Mouse (Mus musculus) liver, postnatal 0 days (tissue): ENCODE measurements around the gene H2-DMb1. TPM values are rescaled to one million over a fixed set of nuclear protein-coding genes. Genes with fewer than 3 reads are reported as not detected.

Source experiments
- ATAC-seq: fragments of 200-750 bp; cut with Nextera tagmentation; 2 replicates; pipeline ENCODE4 v1.8.0; 2017; ENCODE audit warnings: mild to moderate bottlenecking, moderate library complexity
- DNase-seq: peaks from one replicate; pipeline ENCODE4 v3.0.0-alpha.2; 2016
- H3K27ac ChIP-seq: fragments of 300-500 bp; sonication (generic); 2 replicates; pipeline ENCODE4 v1.5.1; 2014; ENCODE audit warnings: antibody characterized with exemption, moderate library complexity, mild to moderate bottlenecking, low read depth
- H3K27me3 ChIP-seq: fragments of 300-500 bp; sonication (generic); 2 replicates; pipeline ENCODE4 v1.6.1; 2014; ENCODE audit warnings: low read length, control low read depth, mixed read lengths; ENCODE audit not compliant: insufficient read depth
- H3K36me3 ChIP-seq: fragments of 300-500 bp; sonication (generic); replicated peaks from 2 replicates; pipeline ENCODE4 v1.6.1; 2014; ENCODE audit warnings: mild to moderate bottlenecking, control low read depth, low read length, moderate library complexity, mixed read lengths; ENCODE audit not compliant: insufficient read depth
- H3K4me1 ChIP-seq: fragments of 300-500 bp; sonication (generic); 2 replicates; pipeline ENCODE4 v1.6.1; 2014; ENCODE audit warnings: antibody characterized with exemption, mild to moderate bottlenecking, control low read depth; ENCODE audit not compliant: insufficient read depth
- H3K4me2 ChIP-seq: fragments of 300-500 bp; sonication (generic); 2 replicates; pipeline ENCODE4 v1.6.1; 2014; ENCODE audit warnings: low read depth, mild to moderate bottlenecking, low read length, moderate library complexity, mixed read lengths
- H3K4me3 ChIP-seq: fragments of 300-500 bp; sonication (generic); 2 replicates; pipeline ENCODE4 v1.5.1; 2014; ENCODE audit warnings: low read depth, low read length
- H3K9ac ChIP-seq: fragments of 300-500 bp; sonication (generic); replicated peaks from 2 replicates; pipeline ENCODE4 v1.6.1; 2014; ENCODE audit warnings: mild to moderate bottlenecking, moderate library complexity
- H3K9me3 ChIP-seq: fragments of 300-500 bp; sonication (generic); 2 replicates; pipeline ENCODE4 v1.6.1; 2016; ENCODE audit warnings: mild to moderate bottlenecking, control low read depth, low read length, mixed read lengths
- CTCF ChIP-seq: sonication (generic); IDR thresholded peaks from 2 replicates; pipeline ENCODE4 v1.5.1; 2016; ENCODE audit warnings: antibody characterized with exemption, low read depth
- EP300 ChIP-seq: IDR thresholded peaks from 2 replicates; pipeline ENCODE4 v1.6.1; 2016; ENCODE audit warnings: antibody characterized with exemption, low read depth, mild to moderate bottlenecking
- WGBS: fragments of 180-500 bp; shearing (Covaris S2); extraction: QIAGEN DNeasy Blood & Tissue Kit; methylation state at CpG from one replicate; pipeline ENCODE4 v1.1.7; 2014; ENCODE audit not compliant: insufficient replicate concordance; 5-methylcytosine and 5-hydroxymethylcytosine counted together
- polyA plus RNA-seq: library from polyadenylated mRNA; unstranded; fragments of >200 nt; fragmentation: Nextera tagmentation; extraction: Ambion mirVana; gene quantifications from 2 replicates; pipeline ENCODE4 v1.2.1, GENCODE M21; 2015

The H2-DMb1 gene
- polyA plus RNA-seq, 1 experiment from 2014 or later: 4.0 TPM

GRCm38 (mm10) chr17:34174075-34174474, 21.2 kb downstream of the H2-DMb1 start:
- no peak for ATAC-seq
- H3K36me3 ChIP-seq: no peaks in the 10 kb centered on the region
- H3K9me3 ChIP-seq: no peaks in the 10 kb centered on the region
- H3K4me2 ChIP-seq: no peak overlapping the region
- no peak for DNase-seq
- no peak for TF ChIP-seq CTCF
- TF ChIP-seq EP300: no peak
- no peak overlapping the region for H3K4me3 ChIP-seq
- WGBS: 33% methylated on average over 1 of the region's 1 CpGs
- no peaks in the 10 kb centered on the region for H3K27me3 ChIP-seq
- H3K9ac ChIP-seq: no peak overlapping the region
- no peak overlapping the region for H3K27ac ChIP-seq
- H3K4me1 ChIP-seq: peaks cover 3% of the 10 kb centered on the region

- no peak for ATAC-seq
- H3K4me3 ChIP-seq: no peak overlapping the region
- H3K36me3 ChIP-seq: no peaks in the 10 kb centered on the region
- no peak overlapping the region for H3K9ac ChIP-seq
- no peaks in the 10 kb centered on the region for H3K27me3 ChIP-seq
- H3K4me2 ChIP-seq: no peak overlapping the region
- 68% methylated on average over 4 of the region's 4 CpGs for WGBS
- peak; percentile 47 for DNase-seq
- TF ChIP-seq EP300 (no peak), CTCF (peak; percentile 52)
- no peak overlapping the region for H3K27ac ChIP-seq
- H3K9me3 ChIP-seq: no peaks in the 10 kb centered on the region
- H3K4me1 ChIP-seq: peaks cover 6% of the 10 kb centered on the region; the same call in 1 of the 2 replicates
These were observed 24.3 kb downstream of the H2-DMb1 start for GRCm38 (mm10) chr17:34177179-34177578.

- H3K4me2 ChIP-seq: no peak overlapping the region
- no peak for DNase-seq
- no peak overlapping the region for H3K9ac ChIP-seq
- TF ChIP-seq CTCF (no peak), EP300 (no peak)
- ATAC-seq: no peak
- no peaks in the 10 kb centered on the region for H3K27me3 ChIP-seq
- no peak overlapping the region for H3K4me3 ChIP-seq
- H3K9me3 ChIP-seq: no peaks in the 10 kb centered on the region
- H3K36me3 ChIP-seq: no peaks in the 10 kb centered on the region
- WGBS: 64% methylated on average over 6 of the region's 6 CpGs
- no peak overlapping the region for H3K27ac ChIP-seq
- peaks cover 6% of the 10 kb centered on the region; the same call in 1 of the 2 replicates for H3K4me1 ChIP-seq
These were observed 26.1 kb downstream of the H2-DMb1 start for GRCm38 (mm10) chr17:34179019-34179418.

- H3K36me3 ChIP-seq: no peaks in the 10 kb centered on the region
- TF ChIP-seq CTCF (no peak), EP300 (no peak; the same call in 1 of the 2 replicates)
- DNase-seq: no peak
- H3K9me3 ChIP-seq: no peaks in the 10 kb centered on the region
- H3K4me2 ChIP-seq: no peak overlapping the region
- peaks cover 6% of the 10 kb centered on the region; the same call in 1 of the 2 replicates for H3K4me1 ChIP-seq
- H3K4me3 ChIP-seq: no peak overlapping the region
- H3K27ac ChIP-seq: no peak overlapping the region
- 56% methylated on average over 13 of the region's 13 CpGs for whole genome bisulfite sequencing
- peak; percentile 74 for ATAC-seq
- no peaks in the 10 kb centered on the region for H3K27me3 ChIP-seq
- H3K9ac ChIP-seq: no peak overlapping the region
These were observed 27.3 kb downstream of the H2-DMb1 start for GRCm38 (mm10) chr17:34179913-34180859.

GRCm38 (mm10) chr17:34183564-34184219, 30.8 kb downstream of the H2-DMb1 start:
- Histone ChIP-seq H3K36me3 (no peaks in the 10 kb centered on the region), H3K4me1 (peaks cover 18% of the 10 kb centered on the region), H3K9ac (no peak overlapping the region), H3K27ac (no peak overlapping the region), H3K4me2 (no peak overlapping the region), H3K9me3 (no peaks in the 10 kb centered on the region), H3K27me3 (no peaks in the 10 kb centered on the region), H3K4me3 (no peak overlapping the region)
- DNase-seq: no peak
- no peak for TF ChIP-seq EP300
- TF ChIP-seq CTCF: no peak
- whole genome bisulfite sequencing: 61% methylated on average over 15 of the region's 15 CpGs
- no peak for ATAC-seq

GRCm38 (mm10) chr17:34185526-34185925, 32.7 kb downstream of the H2-DMb1 start:
- no peak for DNase-seq
- no peak overlapping the region for H3K9ac ChIP-seq
- no peak for TF ChIP-seq CTCF
- TF ChIP-seq EP300: no peak
- no peak overlapping the region for H3K27ac ChIP-seq
- H3K27me3 ChIP-seq: no peaks in the 10 kb centered on the region
- H3K4me3 ChIP-seq: no peak overlapping the region
- H3K4me2 ChIP-seq: no peak overlapping the region
- ATAC-seq: no peak
- H3K4me1 ChIP-seq: peaks cover 22% of the 10 kb centered on the region
- WGBS: 84% methylated on average over 9 of the region's 9 CpGs
- H3K36me3 ChIP-seq: peaks cover 10% of the 10 kb centered on the region; the same call in 1 of the 2 replicates
- H3K9me3 ChIP-seq: no peaks in the 10 kb centered on the region
